Mouse (Mus musculus): ENCODE measurements around the gene Ankrd11.

Gene Ankrd11

GRCm38 (mm10) chr8:122962046-122962445 is 80.0 kb downstream of the Ankrd11 start:
- TF ChIP-seq GATA4 (IDR thresholded peaks at IDR 0.05; ENCODE audit: insufficient replicate concordance, low read length) = no peak

DNA sequence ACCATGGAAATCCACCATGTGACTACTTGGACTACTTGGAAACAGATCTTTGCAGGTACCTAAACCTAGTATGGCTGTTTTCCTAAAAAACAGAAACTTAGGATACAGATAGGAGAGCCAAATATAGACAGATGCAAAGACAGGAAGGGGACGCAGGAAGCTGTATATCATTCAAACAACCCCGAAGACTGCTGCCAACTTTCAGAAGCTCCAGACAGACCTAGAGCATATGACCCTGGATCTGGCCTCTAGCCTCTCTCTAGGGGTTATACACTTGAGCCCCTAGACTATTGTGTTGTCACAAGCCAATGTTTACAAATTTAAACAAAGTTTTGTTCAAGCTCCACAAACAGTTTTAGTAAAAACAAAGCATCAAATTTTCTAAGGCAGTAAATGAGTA is 80.6 kb downstream of the Ankrd11 start:
- TF ChIP-seq GATA4 (IDR thresholded peaks at IDR 0.05; ENCODE audit: insufficient replicate concordance, low read length) = no peak

DNA sequence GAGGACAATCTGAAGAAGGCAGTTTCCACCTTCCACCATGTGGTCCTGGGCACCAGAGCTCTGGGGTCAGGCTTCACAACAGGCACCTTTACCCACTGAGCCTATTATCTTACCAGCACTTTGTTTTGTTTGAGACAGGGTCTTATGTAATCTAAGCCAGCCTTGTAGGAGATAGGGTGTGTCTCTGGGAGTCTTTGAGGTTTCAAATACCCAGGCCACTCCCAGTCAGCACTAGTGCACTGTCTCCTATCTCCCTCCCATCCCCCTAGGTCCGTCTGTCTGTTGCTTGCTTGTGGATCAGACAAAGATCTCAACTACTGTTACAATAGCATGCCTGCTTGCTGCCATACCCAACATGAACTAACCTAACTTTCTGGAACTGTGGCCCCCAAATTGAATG is 81.1 kb downstream of the Ankrd11 start:
- TF ChIP-seq GATA4 (IDR thresholded peaks at IDR 0.05; ENCODE audit: insufficient replicate concordance, low read length) = no peak

- TF ChIP-seq GATA4 (IDR thresholded peaks at IDR 0.05; ENCODE audit: insufficient replicate concordance, low read length) = no peak
These were observed 81.8 kb downstream of the Ankrd11 start for GRCm38 (mm10) chr8:122960323-122960722.

GRCm38 (mm10) chr8:122955997-122956396 is 86.1 kb downstream of the Ankrd11 start:
- TF ChIP-seq GATA4 (IDR thresholded peaks at IDR 0.05; ENCODE audit: insufficient replicate concordance, low read length) = no peak

DNA sequence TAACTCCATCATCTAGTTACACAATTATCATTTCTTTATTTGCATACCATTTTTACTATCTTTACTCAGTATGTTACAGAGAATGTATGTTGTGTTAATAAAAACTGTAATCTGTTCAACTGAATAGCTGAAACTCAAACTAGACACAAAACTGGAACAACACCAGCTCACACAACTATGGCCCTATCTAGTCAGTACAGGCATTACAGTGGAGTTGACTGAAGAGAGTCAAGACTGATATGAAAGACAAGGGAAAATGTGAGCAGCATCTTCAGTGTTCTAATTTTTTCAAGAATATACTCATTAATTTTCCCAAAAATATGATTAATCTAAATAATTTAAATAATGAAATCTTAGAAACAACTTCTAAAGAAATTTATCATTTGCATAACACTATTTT is 86.9 kb downstream of the Ankrd11 start:
- TF ChIP-seq GATA4 (IDR thresholded peaks at IDR 0.05; ENCODE audit: insufficient replicate concordance, low read length) = no peak

- TF ChIP-seq GATA4 (IDR thresholded peaks at IDR 0.05; ENCODE audit: insufficient replicate concordance, low read length) = no peak
These were observed 87.8 kb downstream of the Ankrd11 start for GRCm38 (mm10) chr8:122954090-122954799.

DNA sequence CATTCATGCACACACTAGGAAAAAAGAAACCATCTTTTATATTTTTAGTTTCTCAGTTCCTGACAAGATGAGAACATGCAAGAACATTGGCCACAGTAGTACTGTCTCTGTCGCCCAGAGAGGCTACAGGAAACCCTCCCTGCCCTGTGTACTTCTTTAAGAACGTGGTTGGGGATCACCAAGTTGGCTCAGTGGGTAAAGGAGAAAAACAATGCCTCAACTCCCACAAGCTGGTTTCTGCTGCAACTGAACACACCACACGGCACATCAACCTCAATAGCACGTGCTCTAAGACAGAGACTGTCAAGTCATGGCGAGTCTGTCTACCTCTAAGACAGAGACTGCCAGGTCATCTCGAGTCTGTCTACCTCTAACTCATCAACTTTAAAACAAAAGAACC is 89.0 kb downstream of the Ankrd11 start:
- TF ChIP-seq GATA4 (IDR thresholded peaks at IDR 0.05; ENCODE audit: insufficient replicate concordance, low read length) = no peak

GRCm38 (mm10) chr8:122951456-122951855 is 90.6 kb downstream of the Ankrd11 start:
- no peak for TF ChIP-seq GATA4 (IDR thresholded peaks at IDR 0.05; ENCODE audit: insufficient replicate concordance, low read length)

DNA sequence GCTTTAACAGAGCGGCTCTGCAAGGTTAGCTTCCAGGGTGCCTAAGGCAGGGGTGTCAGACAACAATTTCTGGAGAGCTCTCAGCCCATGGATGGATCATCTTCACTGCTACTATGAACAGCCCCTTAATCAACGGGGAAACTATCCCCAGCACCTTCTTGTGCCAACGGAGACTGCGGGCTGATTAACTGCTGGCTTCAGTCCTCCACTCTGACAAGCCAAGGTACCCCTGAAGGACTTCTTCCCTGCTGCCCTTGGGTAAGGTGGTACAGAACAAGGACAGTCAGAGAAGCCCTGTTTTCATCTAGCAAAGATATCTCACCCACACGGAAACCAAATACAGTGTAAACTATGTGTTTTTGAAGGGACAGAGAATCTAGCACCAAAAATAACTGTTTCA is 92.4 kb downstream of the Ankrd11 start:
- TF ChIP-seq GATA4 (IDR thresholded peaks at IDR 0.05; ENCODE audit: insufficient replicate concordance, low read length) = no peak

GRCm38 (mm10) chr8:122945775-122946174 is 96.3 kb downstream of the Ankrd11 start:
- TF ChIP-seq GATA4 (IDR thresholded peaks at IDR 0.05; ENCODE audit: insufficient replicate concordance, low read length) = no peak

- no peak for TF ChIP-seq GATA4 (IDR thresholded peaks at IDR 0.05; ENCODE audit: insufficient replicate concordance, low read length)
These were observed 99.0 kb downstream of the Ankrd11 start for GRCm38 (mm10) chr8:122942803-122943713.

DNA sequence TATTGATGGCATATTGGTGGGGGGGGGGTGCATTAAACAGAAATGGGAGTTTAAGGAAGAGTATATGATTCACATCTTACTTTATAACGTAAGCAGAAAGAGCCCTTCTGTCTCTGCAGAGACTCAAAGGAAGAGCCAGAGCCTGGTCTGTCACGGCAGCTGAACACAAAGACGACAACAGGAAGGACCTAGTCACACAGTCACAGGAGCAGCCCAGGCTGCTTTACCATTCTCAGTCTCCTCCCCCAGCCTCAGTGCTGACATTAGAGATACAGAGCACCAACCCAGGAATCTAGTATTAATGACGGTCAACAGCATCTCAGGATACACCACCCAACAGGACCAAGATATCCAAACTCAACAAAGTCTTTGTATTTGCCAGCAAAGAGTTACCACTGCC is 103.5 kb downstream of the Ankrd11 start:
- TF ChIP-seq GATA4 (IDR thresholded peaks at IDR 0.05; ENCODE audit: insufficient replicate concordance, low read length) = no peak

GRCm38 (mm10) chr8:122938170-122938569 is 103.9 kb downstream of the Ankrd11 start:
- TF ChIP-seq GATA4 (IDR thresholded peaks at IDR 0.05; ENCODE audit: insufficient replicate concordance, low read length) = no peak

DNA sequence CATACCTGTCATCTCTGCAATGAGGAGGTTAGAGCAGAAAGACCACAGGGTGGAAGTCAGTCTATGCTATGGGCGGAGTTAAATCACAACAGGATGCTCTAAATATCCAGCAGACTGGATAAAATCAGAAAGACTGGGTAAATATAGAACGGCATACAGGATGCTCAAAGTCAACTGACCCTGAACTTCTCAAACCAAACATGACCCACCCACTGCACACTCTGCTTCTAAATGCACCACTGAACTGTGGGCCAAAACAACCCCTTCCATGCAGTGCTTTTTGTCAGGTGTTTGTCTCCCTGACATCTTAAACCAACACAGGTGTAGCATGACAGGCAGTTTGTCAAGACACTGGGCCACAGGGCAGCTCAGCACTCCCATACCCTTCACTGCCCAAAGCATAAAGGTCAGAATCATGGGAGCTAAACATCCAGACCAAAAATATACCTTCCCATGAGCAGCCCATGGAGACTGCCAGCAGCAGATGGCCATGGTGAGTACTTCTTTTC is 104.5 kb downstream of the Ankrd11 start:
- no peak for TF ChIP-seq GATA4 (IDR thresholded peaks at IDR 0.05; ENCODE audit: insufficient replicate concordance, low read length)

GRCm38 (mm10) chr8:122935912-122936311 is 106.2 kb downstream of the Ankrd11 start:
- no peak for TF ChIP-seq GATA4 (IDR thresholded peaks at IDR 0.05; ENCODE audit: insufficient replicate concordance, low read length)

Measured in liver, adult (tissue).